Mouse (Mus musculus): ENCODE measurements around the gene Ankrd31.

The Ankrd31 gene

DNA sequence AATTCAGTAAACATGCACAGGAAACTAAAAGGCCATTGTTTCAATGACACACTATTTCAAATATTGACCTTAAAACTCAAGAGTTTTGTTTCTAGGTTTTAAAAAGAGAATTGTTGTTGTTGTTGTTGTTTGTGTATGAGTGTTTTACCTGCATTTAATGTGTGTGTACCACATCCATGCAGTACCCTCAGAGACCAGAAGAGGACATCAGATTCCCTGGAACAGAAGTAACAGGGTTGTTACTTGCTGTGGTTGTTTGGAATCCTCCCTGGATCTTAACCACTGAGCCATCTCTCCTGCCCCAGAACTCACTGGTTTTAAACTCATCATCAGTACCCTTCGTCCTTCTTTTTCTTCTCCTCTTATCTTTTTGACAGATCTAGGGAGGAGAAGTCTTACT, 105.2 kb downstream of the Ankrd31 start:
- intact Hi-C loops (cut with DNase I) = loop anchor here (10.0 kb wide), 3 partner anchors 118 to 202 kb away; no protein-coding TSS in a partner anchor

DNA sequence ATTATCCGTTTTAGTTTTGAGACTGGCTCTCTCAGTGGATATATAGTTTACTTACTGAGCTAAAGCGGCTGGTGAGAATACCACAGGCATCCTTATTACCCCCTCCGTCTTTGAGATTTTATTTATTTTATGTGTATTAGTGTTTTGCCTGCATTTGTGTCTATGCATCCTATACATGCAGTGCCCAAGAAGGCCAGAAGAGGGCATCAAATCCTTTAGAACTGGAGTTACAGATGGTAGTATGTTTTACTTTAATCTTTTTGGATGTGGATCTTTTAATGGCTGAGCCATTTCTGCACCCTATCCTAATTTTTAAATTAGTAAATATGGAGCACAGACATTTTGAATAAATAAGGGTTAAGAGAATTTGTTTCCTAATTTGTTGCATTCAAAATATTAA, 107.1 kb downstream of the Ankrd31 start:
- intact Hi-C loops (cut with DNase I) = loop anchor here (10.0 kb wide), 3 partner anchors 120 to 200 kb away; no protein-coding TSS in a partner anchor

GRCm38 (mm10) chr13:96859161-96859560, 111.1 kb downstream of the Ankrd31 start:
- intact Hi-C loops (cut with DNase I) = loop anchor here (10.0 kb wide), 3 partner anchors 124 to 196 kb away; no protein-coding TSS in a partner anchor

- intact Hi-C loops (cut with DNase I) = no loop called here
Observed at GRCm38 (mm10) chr13:96870742-96871141, 122.7 kb downstream of the Ankrd31 start.

DNA sequence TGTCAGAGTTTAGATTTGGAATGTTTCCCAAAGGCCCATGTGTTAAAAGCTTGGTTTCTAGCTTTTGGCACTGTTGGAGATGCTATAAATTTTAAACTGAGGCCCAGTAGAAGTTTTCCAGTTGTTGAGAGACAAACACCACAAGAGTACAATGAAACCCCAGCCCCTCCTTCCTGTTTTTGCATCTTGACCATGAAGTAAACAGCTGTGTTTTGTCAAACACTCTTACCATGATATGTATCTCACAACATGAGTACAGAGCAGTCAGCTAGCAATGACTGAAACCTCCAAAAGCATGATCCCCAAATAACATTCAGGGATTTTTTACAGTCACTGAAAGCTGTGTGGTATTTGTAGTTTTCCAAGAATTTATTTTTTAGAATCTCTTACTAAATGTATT, 126.0 kb downstream of the Ankrd31 start:
- intact Hi-C loops (cut with DNase I) = no loop called here

- intact Hi-C loops (cut with DNase I) = no loop called here
Observed at GRCm38 (mm10) chr13:96878220-96879057, 130.4 kb downstream of the Ankrd31 start.

DNA sequence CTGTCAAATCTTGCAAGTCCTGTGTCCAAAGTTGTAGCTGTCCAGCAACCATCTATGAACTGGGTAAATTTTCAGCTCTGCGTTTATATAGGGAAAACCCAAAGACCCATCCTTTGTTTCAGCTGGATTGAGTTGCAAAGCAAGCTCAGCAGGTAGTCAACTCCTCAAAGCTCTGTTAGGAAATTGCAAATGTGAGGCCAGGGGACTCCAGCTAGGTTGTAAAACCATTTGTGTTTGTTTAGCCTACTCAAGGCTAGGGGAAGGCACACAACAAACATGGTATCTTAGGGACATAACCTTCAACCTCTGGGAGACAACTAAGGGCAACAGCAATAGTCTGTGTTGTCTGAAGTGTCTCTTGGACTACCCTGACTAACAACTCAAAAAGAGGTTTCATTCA, 136.5 kb downstream of the Ankrd31 start:
- intact Hi-C loops (cut with DNase I) = no loop called here

DNA sequence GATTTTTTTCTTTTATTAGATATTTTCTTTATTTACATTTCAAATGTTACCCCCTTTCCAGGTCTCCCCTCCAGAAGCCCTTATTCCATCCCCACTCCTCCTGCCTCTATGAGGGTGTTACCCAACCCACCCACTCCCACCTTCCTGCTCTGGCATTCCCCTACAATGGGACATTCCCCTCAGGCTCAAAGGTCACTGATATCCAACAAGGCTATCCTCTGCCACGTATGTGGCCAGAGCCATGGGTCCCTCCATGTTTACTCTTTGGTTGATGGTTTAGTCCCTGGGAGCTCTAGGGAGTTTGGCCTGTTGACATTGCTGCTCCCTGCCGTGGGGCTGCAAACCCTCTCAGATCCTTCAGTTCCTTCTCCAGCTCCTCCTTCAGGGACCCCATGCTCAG, 141.9 kb downstream of the Ankrd31 start:
- intact Hi-C loops (cut with DNase I) = no loop called here

GRCm38 (mm10) chr13:96895144-96895543, 147.1 kb downstream of the Ankrd31 start:
- intact Hi-C loops (cut with DNase I) = no loop called here

DNA sequence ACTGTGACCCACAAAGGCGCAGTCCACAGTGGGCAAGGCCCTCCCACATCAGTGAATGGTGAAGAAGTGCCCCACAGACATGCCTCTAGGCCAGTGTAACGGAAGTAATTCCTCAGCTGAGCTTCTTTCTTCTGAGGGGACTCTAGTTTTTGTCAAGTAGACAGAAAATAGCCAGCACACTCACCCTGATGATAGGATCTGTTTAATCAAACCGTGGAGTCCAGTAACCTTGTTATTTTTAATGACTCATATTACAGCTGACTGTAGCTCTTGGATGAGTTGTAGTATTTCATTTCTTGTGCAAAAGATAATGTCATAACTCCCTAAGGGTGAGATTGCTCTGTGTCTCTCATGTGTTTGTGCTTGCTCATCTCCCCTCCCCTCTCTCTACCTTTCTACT, 158.6 kb downstream of the Ankrd31 start:
- intact Hi-C loops (cut with DNase I) = no loop called here

DNA sequence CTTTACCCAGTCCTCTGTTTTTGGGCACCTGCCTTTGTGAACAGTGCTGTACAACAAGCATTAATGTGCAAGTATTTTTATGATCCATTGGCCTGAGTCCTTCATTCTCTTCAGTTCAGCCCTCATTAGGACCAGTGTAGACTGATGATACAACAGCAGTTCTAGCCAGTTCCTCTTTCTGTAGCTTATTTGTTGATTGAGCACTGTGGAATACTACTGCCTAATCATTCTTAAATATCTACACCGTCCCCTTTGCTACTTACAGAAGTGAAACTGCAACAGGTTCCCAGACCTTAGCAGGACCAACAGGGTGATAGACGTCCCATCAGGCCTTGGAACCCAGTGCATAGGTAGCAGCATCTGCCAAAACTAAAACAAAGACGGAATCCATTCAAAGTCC, 163.1 kb downstream of the Ankrd31 start:
- intact Hi-C loops (cut with DNase I) = no loop called here

DNA sequence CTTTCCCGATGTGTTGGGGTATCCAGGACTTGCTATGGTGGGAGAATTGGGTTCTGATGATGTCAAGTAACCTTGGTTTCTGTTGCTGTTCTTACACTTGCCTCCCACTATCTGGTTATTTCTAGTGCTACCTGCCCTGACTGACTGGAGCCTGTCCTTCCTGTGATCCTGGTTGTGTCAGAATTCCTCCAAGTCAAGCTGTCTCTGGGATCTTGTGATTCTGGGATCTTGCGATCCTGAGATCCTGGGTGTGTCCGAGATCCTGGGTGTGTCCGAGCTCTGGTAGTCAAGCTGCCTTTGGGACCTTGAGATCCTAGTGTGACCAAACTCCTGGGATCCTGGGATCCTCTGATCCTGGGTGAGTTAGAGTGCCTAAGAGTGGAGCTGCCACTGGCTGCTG, 175.1 kb downstream of the Ankrd31 start:
- intact Hi-C loops (cut with DNase I) = loop anchor here (10.0 kb wide), 1 partner anchor 82 kb away; no protein-coding TSS in a partner anchor

DNA sequence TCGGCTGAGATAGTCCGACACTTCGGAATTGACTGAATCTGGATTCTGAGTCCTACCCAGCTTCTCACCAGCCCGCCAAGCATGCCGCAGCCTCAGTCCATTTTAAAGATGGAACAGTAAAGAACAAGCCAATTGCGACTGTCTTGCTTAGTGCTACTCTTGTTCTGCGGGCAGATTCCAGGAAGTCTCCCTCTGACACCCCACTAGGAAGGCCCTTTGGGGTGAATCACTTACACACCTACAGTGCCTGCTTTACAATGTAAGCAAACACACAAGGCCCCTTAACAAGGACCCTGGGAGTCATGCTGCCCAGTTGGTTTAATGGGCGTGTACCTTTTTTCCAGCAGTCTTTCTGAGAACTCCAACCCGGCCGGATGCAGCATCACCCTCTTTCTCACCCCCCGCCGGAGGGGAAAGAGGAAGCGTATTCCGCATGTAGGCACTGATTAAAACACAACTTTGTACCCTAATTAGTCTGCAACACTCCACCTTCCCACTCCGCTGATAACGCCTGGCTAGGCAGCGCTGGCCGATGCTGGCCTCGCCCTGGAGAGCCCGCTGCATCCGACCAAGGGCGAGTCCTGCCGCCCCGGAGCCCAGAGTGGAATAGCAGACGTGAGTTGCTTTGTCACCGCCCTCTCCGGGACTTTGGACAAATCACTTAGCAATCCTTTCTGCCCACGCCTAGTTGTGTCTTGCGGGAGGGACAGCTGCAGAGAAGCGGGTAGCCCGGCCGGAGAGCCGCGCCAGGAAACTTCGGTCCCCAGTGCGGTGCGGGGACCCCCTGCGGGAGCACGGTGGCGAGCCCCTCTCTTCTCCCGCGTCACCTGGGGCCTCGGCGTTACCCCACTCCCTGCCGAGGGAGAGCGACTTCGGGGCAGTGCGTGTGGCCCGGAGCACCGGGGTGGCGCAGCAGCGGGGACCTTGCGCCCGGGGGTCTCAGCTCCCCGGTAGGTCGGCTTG, 176.2 kb downstream of the Ankrd31 start, which contains the start of gene Gcnt4:
Gene Gcnt4 (plus strand): TSS at position 691 of the 963 bp plus-strand sequence.
- intact Hi-C loops (cut with DNase I) = loop anchor here (10.0 kb wide), 1 partner anchor 81 kb away; no protein-coding TSS in a partner anchor

- intact Hi-C loops (cut with DNase I) = loop anchor here (10.0 kb wide), 1 partner anchor 80 kb away; no protein-coding TSS in a partner anchor
Observed at GRCm38 (mm10) chr13:96924985-96925745, 177.1 kb downstream of the Ankrd31 start.

DNA sequence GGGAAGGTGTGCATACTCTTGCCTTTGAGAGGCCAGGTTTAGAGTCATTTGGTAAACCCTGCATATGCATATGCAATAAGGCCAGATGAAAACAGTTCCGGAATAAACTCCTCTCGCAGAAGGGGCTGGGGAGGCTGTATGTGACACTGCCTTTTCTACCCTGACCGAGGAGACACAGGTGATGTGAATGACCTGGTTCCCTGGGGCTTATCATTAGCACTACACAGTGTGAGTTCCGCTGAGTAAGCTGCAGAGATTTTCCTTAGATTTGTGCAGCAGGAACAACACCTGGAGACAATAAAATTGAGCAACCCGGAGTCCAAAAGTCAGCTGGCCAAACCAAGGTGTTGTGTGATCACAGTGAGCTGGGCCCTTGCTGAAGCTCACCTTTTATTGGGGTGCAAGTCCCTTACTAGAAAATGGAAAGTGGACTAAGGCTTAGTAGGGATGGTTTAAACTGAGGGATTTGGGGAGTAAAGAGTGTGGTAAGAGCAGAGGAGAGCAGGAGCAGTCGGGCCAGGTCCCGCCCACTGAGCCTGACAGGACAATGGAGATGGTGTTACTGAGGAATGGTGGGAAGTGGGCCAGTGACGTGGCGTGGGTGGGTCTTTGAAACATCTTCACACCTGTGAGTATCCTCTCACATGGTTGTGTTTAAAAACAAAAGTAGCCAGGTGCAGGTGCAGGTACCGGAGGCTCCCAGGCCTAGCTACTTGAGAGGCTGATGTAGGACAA, 178.1 kb downstream of the Ankrd31 start:
- intact Hi-C loops (cut with DNase I) = loop anchor here (10.0 kb wide), 1 partner anchor 79 kb away; no protein-coding TSS in a partner anchor

GRCm38 (mm10) chr13:96927781-96928180, 179.7 kb downstream of the Ankrd31 start:
- intact Hi-C loops (cut with DNase I) = loop anchor here (10.0 kb wide), 1 partner anchor 77 kb away; no protein-coding TSS in a partner anchor

DNA sequence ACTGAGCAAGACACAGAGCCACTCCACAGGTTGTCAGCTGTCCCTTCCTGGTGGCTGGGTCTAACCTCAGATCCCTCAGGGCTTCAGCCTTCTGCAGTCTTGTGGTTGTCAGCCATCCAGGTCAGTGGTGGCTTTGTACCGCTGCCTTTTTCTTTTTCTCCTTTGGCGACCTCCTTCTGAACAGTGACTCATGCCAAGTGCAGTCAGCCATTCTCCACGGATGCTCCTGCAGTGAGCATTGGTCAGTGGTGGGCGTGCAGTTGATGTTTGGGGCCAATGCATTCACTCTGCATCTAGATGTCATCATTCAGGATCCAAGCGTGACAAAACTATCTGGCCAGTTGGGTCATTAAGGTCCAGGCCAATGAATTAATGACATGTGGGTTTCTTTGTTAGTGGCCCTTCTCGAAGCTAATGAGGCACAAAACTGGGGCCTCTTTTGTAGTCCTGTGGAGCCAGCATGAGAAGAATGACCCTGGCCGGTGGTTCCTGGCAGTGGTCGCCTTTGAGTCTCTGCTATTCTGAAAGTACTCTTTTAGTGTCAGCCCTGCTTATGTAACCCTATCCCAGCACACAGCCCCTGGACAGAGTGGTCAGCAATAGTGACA, 180.5 kb downstream of the Ankrd31 start:
- intact Hi-C loops (cut with DNase I) = loop anchor here (10.0 kb wide), 1 partner anchor 76 kb away; no protein-coding TSS in a partner anchor

DNA sequence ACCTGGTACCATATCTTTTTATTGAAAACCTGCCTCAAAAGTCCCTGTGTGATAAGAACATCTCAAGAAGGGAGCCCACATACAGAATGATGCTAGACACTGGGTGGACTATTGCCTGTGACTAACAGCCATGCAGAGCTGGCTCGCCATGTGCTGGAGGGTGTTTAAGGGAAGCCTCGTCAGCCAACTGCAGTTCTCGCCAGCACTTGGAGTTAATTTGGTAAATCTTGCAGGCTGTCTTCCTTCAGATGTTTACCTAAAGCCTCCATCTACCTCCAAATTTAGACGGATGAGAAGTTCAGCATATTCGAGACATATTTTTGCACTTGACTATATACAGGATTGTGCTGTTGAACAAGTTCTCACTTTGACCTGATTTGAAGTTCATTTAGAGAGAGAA, 184.7 kb downstream of the Ankrd31 start:
- intact Hi-C loops (cut with DNase I) = no loop called here

- intact Hi-C loops (cut with DNase I) = no loop called here
Observed at GRCm38 (mm10) chr13:96933367-96933766, 185.3 kb downstream of the Ankrd31 start.
